Mouse (Mus musculus): ENCODE results near the gene Rab21. TPM values are rescaled to one million over a fixed set of nuclear protein-coding genes. Genes with fewer than 3 reads are reported as not detected.

Gene Rab21
- polyA plus RNA-seq, 1 experiment from 2014 or later = 9.0 TPM

- WGBS = 86% methylated on average over 6 of the region's 6 CpGs
- no peak overlapping the region for H3K4me3 ChIP-seq
- H3K9me3 ChIP-seq = no peaks in the 10 kb centered on the region
- peaks cover 29% of the 10 kb centered on the region for H3K36me3 ChIP-seq
- H3K27me3 ChIP-seq = no peaks in the 10 kb centered on the region
- no peak overlapping the region for H3K4me2 ChIP-seq
- ATAC-seq (ENCODE audit: low read depth) = no peak
- no peak overlapping the region for H3K9ac ChIP-seq
- H3K4me1 ChIP-seq (replicated peaks) = no peaks in the 10 kb centered on the region
- H3K27ac ChIP-seq (replicated peaks) = no peak overlapping the region
Measured at GRCm38 (mm10) chr10:115348131-115348530, 32.7 kb upstream of the Rab21 start.

DNA sequence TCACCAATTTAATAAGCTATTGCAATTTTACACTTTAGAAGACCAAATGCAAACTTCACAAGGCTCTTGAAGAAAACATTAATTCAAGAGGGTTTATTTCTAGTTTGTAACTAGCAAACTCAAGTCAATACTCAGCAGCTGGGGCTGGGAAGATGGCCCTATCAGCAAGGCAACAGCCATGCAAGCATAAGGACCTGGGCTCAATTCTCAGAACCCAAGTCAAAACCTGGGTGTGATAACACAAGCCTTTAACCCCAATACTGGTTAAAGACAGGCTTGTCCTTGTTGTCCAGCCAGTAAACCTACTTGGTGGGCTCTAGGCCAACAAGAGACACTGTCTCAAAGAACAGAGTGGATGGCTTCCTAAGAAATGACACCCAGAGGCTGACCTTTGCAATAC, 31.1 kb upstream of the Rab21 start:
- Histone ChIP-seq H3K4me3 (no peak overlapping the region), H3K4me1 (replicated peaks) (no peaks in the 10 kb centered on the region), H3K27ac (replicated peaks) (no peak overlapping the region), H3K27me3 (no peaks in the 10 kb centered on the region), H3K9me3 (no peaks in the 10 kb centered on the region), H3K36me3 (peaks cover 44% of the 10 kb centered on the region), H3K9ac (no peak overlapping the region), H3K4me2 (no peak overlapping the region)
- no peak for ATAC-seq (ENCODE audit: low read depth)

- WGBS = 86% methylated on average over 4 of the region's 4 CpGs
- Histone ChIP-seq H3K27me3 (no peaks in the 10 kb centered on the region), H3K36me3 (peaks cover 69% of the 10 kb centered on the region)
Measured at GRCm38 (mm10) chr10:115342771-115343425, 27.5 kb upstream of the Rab21 start.

DNA sequence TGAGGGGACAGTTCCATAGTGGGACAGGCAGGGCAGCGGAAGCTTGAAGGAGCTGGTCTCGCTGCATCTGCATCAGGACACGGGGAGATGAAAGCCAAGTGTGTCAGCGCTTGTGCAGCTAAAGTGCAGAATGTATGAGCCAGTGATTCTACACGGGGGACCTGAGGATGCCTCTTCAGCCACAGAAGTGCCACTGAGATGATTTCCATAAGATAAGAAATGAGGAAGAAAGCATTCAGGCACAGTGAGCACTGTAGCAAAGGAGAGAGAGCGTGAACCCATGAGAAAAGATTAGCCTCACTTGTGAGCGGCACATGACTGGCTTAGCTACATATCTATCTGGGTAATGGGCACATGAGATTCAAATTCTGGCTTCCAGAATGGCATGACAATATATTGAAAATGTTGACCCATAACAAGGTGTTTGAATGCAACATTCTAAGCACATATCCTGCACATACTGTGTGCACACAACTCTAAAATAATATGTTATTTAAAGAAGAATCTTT, 24.5 kb upstream of the Rab21 start:
- Histone ChIP-seq H3K4me2 (no peak overlapping the region), H3K4me1 (replicated peaks) (no peaks in the 10 kb centered on the region), H3K4me3 (no peak overlapping the region), H3K27ac (replicated peaks) (no peak overlapping the region), H3K36me3 (peaks cover 50% of the 10 kb centered on the region), H3K9me3 (no peaks in the 10 kb centered on the region), H3K27me3 (no peaks in the 10 kb centered on the region), H3K9ac (no peak overlapping the region)
- 93% methylated on average over 7 of the region's 7 CpGs for WGBS
- no peak for ATAC-seq (ENCODE audit: low read depth)

More at GRCm38 (mm10) chr10:115342771-115343425, 27.5 kb upstream of the Rab21 start:
- ATAC-seq (ENCODE audit: low read depth) = no peak
- Histone ChIP-seq H3K4me3 (no peak overlapping the region), H3K27ac (replicated peaks) (no peak overlapping the region), H3K4me2 (no peak overlapping the region), H3K9ac (no peak overlapping the region), H3K9me3 (no peaks in the 10 kb centered on the region), H3K4me1 (replicated peaks) (no peaks in the 10 kb centered on the region)

DNA sequence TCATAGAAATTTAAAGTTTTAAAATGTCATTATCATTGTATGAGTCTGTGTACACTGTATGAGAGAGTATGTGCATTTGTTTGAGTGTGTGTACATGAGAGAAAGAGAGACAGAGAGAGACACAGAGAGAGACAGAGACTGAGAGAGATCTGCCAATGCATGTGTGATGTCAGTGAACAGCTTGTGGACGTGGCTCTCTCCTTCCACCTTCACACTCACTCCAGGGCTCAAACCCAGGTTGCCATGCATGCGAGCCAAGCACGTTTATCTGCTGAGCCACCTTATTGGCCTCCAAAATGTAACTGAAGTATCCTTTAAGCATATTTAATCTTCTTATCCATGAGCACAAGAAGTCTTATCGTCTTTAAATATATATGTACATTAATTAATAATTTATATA, 21.5 kb upstream of the Rab21 start:
- Histone ChIP-seq H3K9me3 (no peaks in the 10 kb centered on the region), H3K9ac (no peak overlapping the region), H3K36me3 (peaks cover 30% of the 10 kb centered on the region), H3K4me1 (replicated peaks) (no peaks in the 10 kb centered on the region), H3K4me3 (no peak overlapping the region), H3K4me2 (no peak overlapping the region), H3K27me3 (no peaks in the 10 kb centered on the region), H3K27ac (replicated peaks) (no peak overlapping the region)
- WGBS = 87% methylated on average over 4 of the region's 4 CpGs
- no peak for ATAC-seq (ENCODE audit: low read depth)

DNA sequence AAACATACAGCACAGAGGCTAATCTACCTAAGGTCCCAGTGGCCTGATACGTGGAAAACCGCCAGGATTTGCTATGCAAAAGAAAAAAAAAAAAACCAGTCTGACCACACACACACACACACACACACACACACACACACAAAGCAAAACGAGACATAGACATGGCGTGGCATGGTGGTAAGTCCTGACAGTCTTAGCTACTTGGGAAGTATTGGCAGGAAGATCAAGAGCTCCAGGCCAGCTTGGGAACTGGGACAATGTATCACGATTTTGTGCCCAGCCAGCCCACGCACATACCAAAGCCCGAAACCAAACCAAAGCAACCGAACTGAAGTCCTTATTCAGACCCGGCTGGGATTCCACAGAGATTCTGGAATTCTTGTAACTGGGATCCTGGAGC, 18.1 kb upstream of the Rab21 start:
- ATAC-seq (ENCODE audit: low read depth) = no peak
- H3K27ac ChIP-seq (replicated peaks) = no peak overlapping the region
- no peaks in the 10 kb centered on the region for H3K4me1 ChIP-seq (replicated peaks)
- no peaks in the 10 kb centered on the region for H3K36me3 ChIP-seq
- WGBS = 88% methylated on average over 9 of the region's 9 CpGs
- H3K4me3 ChIP-seq = no peak overlapping the region
- no peak overlapping the region for H3K9ac ChIP-seq
- no peaks in the 10 kb centered on the region for H3K9me3 ChIP-seq
- H3K27me3 ChIP-seq = no peaks in the 10 kb centered on the region
- no peak overlapping the region for H3K4me2 ChIP-seq

DNA sequence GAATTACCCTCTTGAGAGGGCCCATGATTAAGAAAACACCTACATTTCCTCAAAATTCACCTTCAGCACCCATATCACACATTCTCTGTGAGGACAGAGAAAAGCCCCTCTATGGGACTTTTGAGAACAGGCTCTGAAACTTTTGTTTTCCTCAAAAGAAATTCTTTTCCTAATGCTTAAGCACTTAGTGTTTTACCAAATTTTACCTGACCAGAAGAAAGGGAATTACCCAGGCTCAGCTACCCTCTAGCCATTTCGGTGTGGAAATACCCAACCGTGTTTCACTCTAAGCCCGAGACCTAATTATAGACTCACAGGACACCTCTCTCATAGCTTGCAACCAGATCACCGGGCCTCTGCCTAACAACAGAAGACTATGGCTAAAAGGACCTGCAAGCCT, 17.6 kb upstream of the Rab21 start:
- no peak overlapping the region for H3K9ac ChIP-seq
- ATAC-seq (ENCODE audit: low read depth) = no peak
- WGBS = 88% methylated on average over 4 of the region's 4 CpGs
- no peaks in the 10 kb centered on the region for H3K9me3 ChIP-seq
- H3K4me3 ChIP-seq = no peak overlapping the region
- H3K27me3 ChIP-seq = no peaks in the 10 kb centered on the region
- no peak overlapping the region for H3K27ac ChIP-seq (replicated peaks)
- H3K4me1 ChIP-seq (replicated peaks) = no peaks in the 10 kb centered on the region
- H3K4me2 ChIP-seq = no peak overlapping the region
- H3K36me3 ChIP-seq = no peaks in the 10 kb centered on the region

DNA sequence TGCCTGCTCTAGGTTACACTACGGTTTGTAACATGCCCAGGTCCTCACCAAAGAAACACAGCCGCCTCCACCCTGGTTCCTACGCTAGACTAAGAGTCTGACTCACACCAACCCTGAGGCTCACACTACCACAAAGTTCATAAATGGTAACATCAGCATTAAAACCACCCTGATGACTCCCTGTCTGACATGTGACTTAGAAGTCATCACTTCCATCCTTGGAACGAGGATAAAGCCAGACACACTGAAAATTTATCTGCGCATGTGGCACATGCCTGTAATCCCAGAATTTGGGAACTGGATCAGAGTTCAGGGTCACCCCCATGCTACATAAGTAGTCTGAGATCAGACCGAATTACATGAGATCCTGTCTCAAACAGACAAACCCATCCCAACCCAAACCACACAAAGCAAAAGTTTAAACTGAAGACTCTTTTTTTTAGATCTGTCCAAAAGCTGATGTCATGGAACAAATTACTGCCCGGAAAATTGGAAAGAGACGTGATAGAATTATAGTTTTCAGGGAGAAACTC, 17.1 kb upstream of the Rab21 start:
- Histone ChIP-seq H3K4me3 (no peak overlapping the region), H3K9ac (no peak overlapping the region), H3K27ac (replicated peaks) (no peak overlapping the region), H3K27me3 (no peaks in the 10 kb centered on the region), H3K36me3 (no peaks in the 10 kb centered on the region), H3K4me2 (no peak overlapping the region), H3K4me1 (replicated peaks) (no peaks in the 10 kb centered on the region), H3K9me3 (no peaks in the 10 kb centered on the region)
- no peak for ATAC-seq (ENCODE audit: low read depth)
- 88% methylated on average over 8 of the region's 8 CpGs for WGBS

- no peak overlapping the region for H3K27ac ChIP-seq (replicated peaks)
- H3K9ac ChIP-seq = no peak overlapping the region
- H3K27me3 ChIP-seq = no peaks in the 10 kb centered on the region
- H3K4me2 ChIP-seq = no peak overlapping the region
- ATAC-seq (ENCODE audit: low read depth) = no peak
- H3K4me3 ChIP-seq = no peak overlapping the region
- WGBS = 81% methylated on average over 3 of the region's 3 CpGs
- no peaks in the 10 kb centered on the region for H3K9me3 ChIP-seq
- H3K36me3 ChIP-seq = no peaks in the 10 kb centered on the region
- H3K4me1 ChIP-seq (replicated peaks) = 0 out of 2 replicates have a peak, but pooled peaks cover 4% of the 10 kb centered on the region
Measured at GRCm38 (mm10) chr10:115329010-115329530, 13.7 kb upstream of the Rab21 start.

- no peak overlapping the region for H3K27ac ChIP-seq (replicated peaks)
- no peaks in the 10 kb centered on the region for H3K27me3 ChIP-seq
- H3K36me3 ChIP-seq = no peaks in the 10 kb centered on the region
- H3K4me2 ChIP-seq = no peak overlapping the region
- H3K4me1 ChIP-seq (replicated peaks) = 0 out of 2 replicates have a peak, but pooled peaks cover 4% of the 10 kb centered on the region
- no peak for ATAC-seq (ENCODE audit: low read depth)
- H3K4me3 ChIP-seq = no peak overlapping the region
- no peak overlapping the region for H3K9ac ChIP-seq
- no peaks in the 10 kb centered on the region for H3K9me3 ChIP-seq
- WGBS = 75% methylated on average over 6 of the region's 6 CpGs
Measured at GRCm38 (mm10) chr10:115328514-115328913, 13.1 kb upstream of the Rab21 start.

GRCm38 (mm10) chr10:115323295-115323694, 7.9 kb upstream of the Rab21 start:
- Histone ChIP-seq H3K4me3 (no peak overlapping the region), H3K4me1 (replicated peaks) (0 out of 2 replicates have a peak, but pooled peaks cover 4% of the 10 kb centered on the region), H3K27me3 (no peaks in the 10 kb centered on the region), H3K27ac (replicated peaks) (no peak overlapping the region), H3K36me3 (no peaks in the 10 kb centered on the region), H3K4me2 (no peak overlapping the region), H3K9ac (no peak overlapping the region), H3K9me3 (no peaks in the 10 kb centered on the region)
- no peak for ATAC-seq (ENCODE audit: low read depth)
- 9% methylated on average over 6 of the region's 6 CpGs for WGBS

DNA sequence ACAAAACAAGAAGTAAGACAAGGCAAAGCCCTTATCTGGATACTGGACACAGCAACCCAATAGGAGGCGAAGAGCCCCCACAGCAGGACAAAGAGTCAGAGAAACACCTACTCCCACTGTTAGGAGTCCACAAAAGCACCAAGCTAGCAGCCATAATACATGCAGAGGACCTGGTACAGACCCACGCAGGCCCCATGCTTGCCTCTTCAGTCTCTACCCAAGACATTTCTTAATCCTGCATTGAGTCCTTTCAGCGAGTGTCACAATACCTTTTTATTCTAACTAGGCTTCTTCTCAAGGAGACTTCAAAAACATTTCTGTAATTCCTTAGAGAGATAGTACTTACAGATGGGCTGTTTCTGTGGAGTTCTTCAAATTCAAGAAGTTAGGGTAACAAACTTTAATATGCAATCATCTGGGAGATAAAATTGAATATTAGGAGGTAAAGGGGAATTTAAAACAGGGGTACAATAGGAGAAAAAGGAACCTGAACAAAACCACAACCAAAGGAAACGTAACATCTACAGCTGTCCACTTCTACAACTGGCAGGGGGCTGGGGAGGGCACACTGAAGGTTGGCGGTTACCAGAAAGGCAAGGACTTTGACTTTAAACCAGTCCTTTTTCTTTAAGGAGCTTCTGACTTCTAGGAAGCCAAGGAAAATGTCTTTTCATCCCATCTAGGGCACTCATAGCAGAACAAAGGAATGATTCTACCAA, 6.1 kb upstream of the Rab21 start:
- H3K36me3 ChIP-seq = no peaks in the 10 kb centered on the region
- H3K4me2 ChIP-seq = no peak overlapping the region
- ATAC-seq (ENCODE audit: low read depth) = no peak
- no peaks in the 10 kb centered on the region for H3K9me3 ChIP-seq
- no peaks in the 10 kb centered on the region for H3K27me3 ChIP-seq
- H3K9ac ChIP-seq = no peak overlapping the region
- 79% methylated on average over 5 of the region's 5 CpGs for WGBS
- H3K27ac ChIP-seq (replicated peaks) = no peak overlapping the region
- H3K4me3 ChIP-seq = no peak overlapping the region
- peaks cover 5% of the 10 kb centered on the region; the same call in 1 of the 2 replicates for H3K4me1 ChIP-seq (replicated peaks)

Data from neural tube, embryonic 13.5 days (tissue).